Mouse (Mus musculus) Patski (cell line): ENCODE data around the gene Yipf7. TPM values are rescaled to one million over a fixed set of nuclear protein-coding genes. Genes with fewer than 3 reads are reported as not detected.

Experiments used
- ATAC-seq: fragments of 100-300 bp; one replicate; pipeline ENCODE4 v1.8.0; 2021
- CTCF ChIA-PET: fragments of 350-600 bp; sonication (Branson Sonifier 250); formaldehyde crosslinking; loops from one replicate; lab custom pipeline; 2022; ENCODE audit warnings: inconsistent platforms; lab: Charles Lee
- POLR2A ChIA-PET: fragments of 350-600 bp; sonication (Branson Sonifier 250); formaldehyde crosslinking; loops from one replicate; lab custom pipeline; 2022; ENCODE audit warnings: antibody characterized with exemption, inconsistent platforms; lab: Charles Lee
- DNase-seq: peaks from one replicate; pipeline ENCODE4 v3.0.0-alpha.2; 2011; ENCODE audit warnings: low read depth, low spot score
- H3K27me3 ChIP-seq: fragments of 371-371 bp; one replicate; pipeline ENCODE4 v1.5.1; 2021
- CTCF ChIP-seq: fragments of 100-300 bp; IDR thresholded peaks from one replicate; pipeline ENCODE4 v1.5.1; 2021
- in situ Hi-C: fragments of 300-500 bp; cut with MboI; formaldehyde crosslinking; loops from 3 replicates; pipeline ENCODE4 v1.11.1; 2018; ENCODE audit warnings: low pct_unique_long_range_greater_than_20kb, mixed read lengths
- polyA plus RNA-seq: library from polyadenylated mRNA; unstranded; gene quantifications from one replicate; pipeline ENCODE4 v1.2.3, GENCODE M21; 2021

Yipf7 gene
- polyA plus RNA-seq = not detected

GRCm38 (mm10) chr5:69542489-69542888 is at the start of gene Yipf7:
TSS of gene Yipf7 (minus strand) at chr5:69542648.
- in situ Hi-C loops = no loop called here
- no peak for TF ChIP-seq CTCF
- H3K27me3 ChIP-seq = peaks cover 20% of the 10 kb centered on the region
- no peak for ATAC-seq
- ChIA-PET CTCF (interaction anchor here (1.4 to 2.5 kb wide), 2 partner anchors 12 to 22 kb away, joined by 5 to 11 read pairs; no protein-coding TSS in a partner anchor), POLR2A (no interaction called here)
- DNase-seq = no peak

DNA sequence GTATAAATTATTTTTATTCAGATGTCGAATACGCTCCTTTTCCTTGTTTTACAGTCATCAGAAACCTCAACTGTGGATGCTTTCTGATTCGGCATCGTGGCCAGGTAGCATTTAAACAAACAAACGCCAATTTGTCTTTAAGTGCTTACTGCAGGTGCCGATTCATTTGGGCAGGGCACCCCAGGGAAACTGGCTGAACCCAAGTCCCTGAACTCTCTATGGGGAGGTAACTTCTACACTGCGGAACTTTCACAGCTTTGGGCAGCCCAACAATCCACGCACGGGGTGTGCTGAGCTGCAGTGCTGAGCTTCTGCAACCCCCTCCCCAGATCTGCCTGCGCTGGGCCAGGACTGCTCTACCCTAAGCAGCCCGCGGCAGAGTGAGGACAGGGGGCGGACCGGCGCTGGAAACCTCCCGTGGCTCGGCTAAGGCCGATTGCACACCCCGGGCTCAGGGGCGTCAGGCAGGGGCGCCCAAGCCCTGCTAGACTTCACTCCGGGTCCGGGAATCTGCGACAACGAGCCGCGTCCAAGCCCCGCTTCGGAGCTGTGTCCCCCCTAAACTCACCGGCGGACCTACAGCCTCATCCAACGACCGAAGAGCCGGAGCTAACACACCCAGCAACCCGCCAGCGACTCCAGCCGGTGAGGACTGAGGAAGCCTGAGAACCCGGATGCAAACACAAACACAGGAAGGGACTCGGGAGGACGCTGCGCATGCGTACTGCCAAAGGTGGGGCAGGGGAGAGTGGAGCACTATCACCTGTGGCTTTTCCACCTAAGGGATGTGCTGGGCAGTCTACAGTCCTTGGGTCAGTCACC is 49.4 kb upstream of the Yipf7 start, which contains the start of gene Gnpda2:
Gene Gnpda2, minus strand, starts transcription at position 701 of the 822 bp plus-strand sequence.
- in situ Hi-C loops = no loop called here
- DNase-seq = peak; percentile 61
- H3K27me3 ChIP-seq = peaks cover 13% of the 10 kb centered on the region
- ATAC-seq = peak; percentile 99
- TF ChIP-seq CTCF = peak; percentile 64
- ChIA-PET POLR2A (no interaction called here), CTCF (interaction anchor here (0.9 to 1.8 kb wide), 2 partner anchors 10 to 14 kb away, joined by 4 to 5 read pairs; no protein-coding TSS in a partner anchor)

GRCm38 (mm10) chr5:69557404-69557935 is 15.0 kb upstream of the Yipf7 start:
- in situ Hi-C loops = no loop called here
- ChIA-PET POLR2A (interaction anchor here (0.7 kb wide), 1 partner anchor 28 kb away, joined by 3 read pairs; no protein-coding TSS in a partner anchor), CTCF (interaction anchor here (0.9 to 2.0 kb wide), 4 partner anchors 9 to 25 kb away, joined by 3 to 4 read pairs (median 4); no protein-coding TSS in a partner anchor)
- peaks cover 8% of the 10 kb centered on the region for H3K27me3 ChIP-seq
- ATAC-seq = peak; percentile 22
- no peak for DNase-seq
- no peak for TF ChIP-seq CTCF

GRCm38 (mm10) chr5:69556628-69557403 is 14.4 kb upstream of the Yipf7 start, which contains the start of gene Guf1:
TSS of gene Guf1 (plus strand) at chr5:69556923.
- ChIA-PET CTCF (interaction anchor here (1.1 to 2.0 kb wide), 2 partner anchors 10 to 26 kb away, joined by 4 read pairs; no protein-coding TSS in a partner anchor), POLR2A (interaction anchor here (0.6 to 0.7 kb wide), 2 partner anchors 28 to 168 kb away, joined by 3 read pairs; no protein-coding TSS in a partner anchor)
- peaks cover 14% of the 10 kb centered on the region for H3K27me3 ChIP-seq
- ATAC-seq (peak; percentile 89), DNase-seq (peak; percentile 46)
- in situ Hi-C loops = no loop called here
- TF ChIP-seq CTCF = no peak

DNA sequence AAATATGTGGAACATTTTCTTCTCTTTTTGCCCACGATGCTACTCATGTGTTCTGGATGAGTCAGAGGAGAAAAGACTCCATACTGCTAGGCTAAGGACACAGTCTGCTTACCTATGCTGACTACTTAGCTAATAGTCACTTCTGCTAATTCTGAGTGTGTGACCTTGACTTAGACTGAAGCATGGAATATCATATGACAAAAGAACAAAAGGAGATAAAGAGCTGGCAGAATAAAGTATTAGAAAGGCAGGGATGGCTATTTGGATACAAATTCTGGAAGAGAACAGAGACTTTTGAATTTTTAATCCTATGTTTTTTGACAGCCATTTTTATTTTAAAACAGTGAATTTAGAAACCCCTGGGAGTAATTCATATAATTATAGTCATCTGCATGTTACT is 768 bp downstream of the Yipf7 start:
- in situ Hi-C loops = no loop called here
- ATAC-seq (no peak), DNase-seq (no peak)
- H3K27me3 ChIP-seq = peaks cover 13% of the 10 kb centered on the region
- no peak for TF ChIP-seq CTCF
- POLR2A ChIA-PET = no interaction called here
- CTCF ChIA-PET = interaction anchor here (1.4 to 2.5 kb wide), 2 partner anchors 11 to 21 kb away, joined by 5 to 11 read pairs; no protein-coding TSS in a partner anchor

DNA sequence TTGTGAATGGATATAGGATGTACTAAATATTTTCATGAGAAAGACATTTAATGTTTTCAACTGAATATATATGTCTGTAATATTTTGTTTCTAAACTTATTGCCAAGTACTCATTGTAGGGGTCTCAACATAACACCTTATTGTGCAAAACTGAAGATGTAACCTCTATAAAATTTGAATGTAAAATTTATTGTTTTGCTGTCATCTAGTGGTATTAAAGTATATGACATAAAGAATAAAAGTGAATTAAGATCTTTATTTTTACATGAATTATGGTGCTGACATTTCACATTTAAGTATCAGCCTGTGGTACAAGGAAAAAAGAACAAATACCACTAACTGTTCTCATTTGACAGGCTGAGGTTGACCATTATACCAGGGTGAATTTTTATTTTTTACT is 18.5 kb downstream of the Yipf7 start:
- CTCF ChIA-PET = no interaction called here
- no peak for TF ChIP-seq CTCF
- peaks cover 60% of the 10 kb centered on the region for H3K27me3 ChIP-seq
- DNase-seq = no peak
- POLR2A ChIA-PET = no interaction called here
- in situ Hi-C loops = loop anchor here (25.0 kb wide), 3 partner anchors 1262 to 1987 kb away; no protein-coding TSS in a partner anchor
- no peak for ATAC-seq

DNA sequence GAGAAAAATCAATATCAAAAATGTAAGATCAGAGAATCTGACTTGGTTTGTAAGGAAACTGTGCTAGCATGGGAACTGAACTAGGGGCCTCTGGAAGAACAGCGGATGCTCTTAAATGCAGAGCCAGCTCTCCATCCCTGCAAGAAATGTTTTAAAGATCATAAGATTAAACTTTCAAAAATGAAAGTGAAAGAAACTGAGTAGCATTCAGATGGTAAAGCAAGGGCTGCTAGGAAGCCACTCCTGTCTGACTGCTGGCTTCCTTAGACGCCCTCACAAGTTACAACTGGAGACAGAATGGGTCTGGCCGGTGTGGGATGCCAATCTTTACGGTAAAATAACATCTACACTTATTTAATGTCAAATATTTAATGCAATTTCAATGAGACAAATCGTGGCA is 20.4 kb downstream of the Yipf7 start:
- ATAC-seq (no peak), DNase-seq (no peak)
- peaks cover 62% of the 10 kb centered on the region for H3K27me3 ChIP-seq
- no peak for TF ChIP-seq CTCF
- CTCF ChIA-PET = interaction anchor here (2.9 to 3.1 kb wide), 2 partner anchors 10 to 21 kb away, joined by 11 to 18 read pairs; partner anchors contain the start of gene Yipf7
- POLR2A ChIA-PET = no interaction called here
- in situ Hi-C loops = loop anchor here (25.0 kb wide), 3 partner anchors 1260 to 1985 kb away; no protein-coding TSS in a partner anchor

GRCm38 (mm10) chr5:69520661-69521278 is 21.7 kb downstream of the Yipf7 start:
- in situ Hi-C loops = loop anchor here (25.0 kb wide), 3 partner anchors 1258 to 1983 kb away; no protein-coding TSS in a partner anchor
- H3K27me3 ChIP-seq = peaks cover 59% of the 10 kb centered on the region
- DNase-seq (no peak), ATAC-seq (peak; percentile 65)
- CTCF ChIA-PET = interaction anchor here (1.4 to 3.1 kb wide), 3 partner anchors 9 to 47 kb away, joined by 3 to 18 read pairs (median 11); partner anchors contain the start of gene Yipf7
- TF ChIP-seq CTCF = peak; percentile 74
- POLR2A ChIA-PET = no interaction called here

GRCm38 (mm10) chr5:69512203-69512602 is 30.2 kb downstream of the Yipf7 start:
- no peak for TF ChIP-seq CTCF
- in situ Hi-C loops = loop anchor here (25.0 kb wide), 3 partner anchors 1250 to 1975 kb away; no protein-coding TSS in a partner anchor
- POLR2A ChIA-PET = no interaction called here
- peaks cover 27% of the 10 kb centered on the region for H3K27me3 ChIP-seq
- DNase-seq (no peak), ATAC-seq (no peak)
- CTCF ChIA-PET = interaction anchor here (3.2 kb wide), 1 partner anchor 9 kb away, joined by 18 read pairs; no protein-coding TSS in a partner anchor
